Comparison of ENCODE assay signal across 21 mouse cellular contexts in genomic region chr13:60639482-60640055, GRCm38 (mm10). TPM values are rescaled to one million over a fixed set of nuclear protein-coding genes. Genes with fewer than 3 reads are reported as not detected.
A peak's percentile ranks its signal among the peaks of the same experiment; 100 is the strongest.
DNase-seq lines count a peak whose midpoint lies in the region; ATAC-seq lines count a peak whose summit lies in the region.
"Had no signal": no experiment of that assay in that cellular context is flagged by ENCODE, and none has a peak within 500 bp of the region (broad histone marks: within the 10 kb centered on the region; RNA-seq: fewer than 3 reads in every experiment).

No protein-coding gene starts in this region.

- no peak overlapping the region for H3K27ac ChIP-seq in heart, embryonic 12.5 days (ENCODE audit: poor library complexity, severe bottlenecking)
- no peak overlapping the region for H3K27ac ChIP-seq in liver, embryonic 13.5 days
- H3K27ac ChIP-seq: embryonic facial prominence, embryonic 13.5 days; forebrain, embryonic 12.5 days; gastrocnemius, adult 2 months; heart, embryonic 15.5 days; hindbrain, embryonic 10.5 days; hindbrain, embryonic 14.5 days had no signal

- peaks cover 11% of the 10 kb centered on the region for H3K4me1 ChIP-seq in heart, embryonic 12.5 days (replicated peaks)
- H3K4me1 ChIP-seq in liver, embryonic 13.5 days (replicated peaks): peaks cover 20% of the 10 kb centered on the region

- peak; percentile 82 for DNase-seq in heart, adult 11 months
- DNase-seq in liver, embryonic 13.5 days: no peak
- DNase-seq in liver: no peak
- DNase-seq in right cerebral cortex, adult 18-20 months: peak; percentile 59
- DNase-seq in right cerebral cortex, postnatal 4 days: no peak
- no peak for DNase-seq in ovary, postnatal 10 days (ENCODE audit: low spot score)
- DNase-seq: adrenal gland, postnatal 10 days; cerebellum, adult 11-12 months; cerebellum, adult 9-10 months; cerebellum, postnatal 25 days; gastrocnemius, adult 2 months; gastrocnemius, postnatal 25 days; heart, postnatal 14 days had no signal

- no peak overlapping the region for H3K4me2 ChIP-seq in heart, embryonic 12.5 days
- H3K4me2 ChIP-seq in liver, embryonic 13.5 days: no peak overlapping the region
- H3K4me2 ChIP-seq: embryonic facial prominence, embryonic 13.5 days; forebrain, embryonic 12.5 days; heart, embryonic 15.5 days; hindbrain, embryonic 14.5 days had no signal

- WGBS in heart, embryonic 12.5 days: 73% methylated on average over 11 of the region's 11 CpGs
- WGBS in liver, embryonic 13.5 days (ENCODE audit: insufficient replicate concordance): 65% methylated on average over 11 of the region's 11 CpGs

- no peak overlapping the region for H3K4me3 ChIP-seq in heart, embryonic 12.5 days
- H3K4me3 ChIP-seq in liver, embryonic 13.5 days (replicated peaks): no peak overlapping the region
- H3K4me3 ChIP-seq: embryonic facial prominence, embryonic 13.5 days; forebrain, embryonic 12.5 days; gastrocnemius, adult 2 months; heart, embryonic 15.5 days; hindbrain, embryonic 10.5 days had no signal

- no peaks in the 10 kb centered on the region for H3K27me3 ChIP-seq in heart, embryonic 12.5 days (replicated peaks)
- H3K27me3 ChIP-seq in liver, embryonic 13.5 days: no peaks in the 10 kb centered on the region
- H3K27me3 ChIP-seq: embryonic facial prominence, embryonic 13.5 days; forebrain, embryonic 12.5 days; heart, embryonic 15.5 days had no signal

- no peaks in the 10 kb centered on the region for H3K9me3 ChIP-seq in heart, embryonic 12.5 days (replicated peaks)
- H3K9me3 ChIP-seq in liver, embryonic 13.5 days (replicated peaks): no peaks in the 10 kb centered on the region
- H3K9me3 ChIP-seq: embryonic facial prominence, embryonic 13.5 days; forebrain, embryonic 12.5 days; heart, embryonic 15.5 days; hindbrain, embryonic 10.5 days had no signal

- H3K9ac ChIP-seq in heart, embryonic 12.5 days: no peak overlapping the region
- no peak overlapping the region for H3K9ac ChIP-seq in liver, embryonic 13.5 days
- H3K9ac ChIP-seq: embryonic facial prominence, embryonic 13.5 days; forebrain, embryonic 12.5 days; heart, embryonic 15.5 days; hindbrain, embryonic 14.5 days had no signal

- no peaks in the 10 kb centered on the region for H3K36me3 ChIP-seq in heart, embryonic 12.5 days
- H3K36me3 ChIP-seq in liver, embryonic 13.5 days: no peaks in the 10 kb centered on the region
- H3K36me3 ChIP-seq: embryonic facial prominence, embryonic 13.5 days; forebrain, embryonic 12.5 days; heart, embryonic 15.5 days; hindbrain, embryonic 10.5 days had no signal

- ATAC-seq in heart, embryonic 12.5 days (ENCODE audit: insufficient number of reproducible peaks, low FRiP score): no peak
- 0 out of 2 replicates have a peak, but pooled peaks have one; percentile 43 for ATAC-seq in liver, embryonic 13.5 days (ENCODE audit: low read depth)
- ATAC-seq: forebrain, embryonic 16.5 days had no signal

RNA-seq across cellular contexts. Expression of gene Dapk1, which starts 37.8 kb away (rescaled TPM):
- polyA plus RNA-seq in heart, embryonic 12.5 days (2016; fragmentation: Nextera tagmentation; extraction: Ambion mirVana): 12.5 and 15.8 TPM in 2 replicates
- 5.0 and 7.6 TPM in 2 replicates for polyA plus RNA-seq in liver, embryonic 13.5 days (2015; fragmentation: Nextera tagmentation; extraction: Ambion mirVana)
- polyA plus RNA-seq: C2C12 had no signal

Comparison
In these comparisons a context has a peak if more than half of its experiments do, and no peak if none do; other contexts are left out.
1. DNase-seq: peak in heart, adult 11 months (single experiment) and right cerebral cortex, adult 18-20 months (single experiment); none in liver, embryonic 13.5 days (single experiment), liver (single experiment), right cerebral cortex, postnatal 4 days (single experiment) and ovary, postnatal 10 days (single experiment).